Mouse (Mus musculus): ENCODE measurements around the gene Trmt13. TPM values are rescaled to one million over a fixed set of nuclear protein-coding genes. Genes with fewer than 3 reads are reported as not detected.

The Trmt13 gene
- polyA plus RNA-seq, 1 experiment from 2014 or later: 15.9 TPM

DNA sequence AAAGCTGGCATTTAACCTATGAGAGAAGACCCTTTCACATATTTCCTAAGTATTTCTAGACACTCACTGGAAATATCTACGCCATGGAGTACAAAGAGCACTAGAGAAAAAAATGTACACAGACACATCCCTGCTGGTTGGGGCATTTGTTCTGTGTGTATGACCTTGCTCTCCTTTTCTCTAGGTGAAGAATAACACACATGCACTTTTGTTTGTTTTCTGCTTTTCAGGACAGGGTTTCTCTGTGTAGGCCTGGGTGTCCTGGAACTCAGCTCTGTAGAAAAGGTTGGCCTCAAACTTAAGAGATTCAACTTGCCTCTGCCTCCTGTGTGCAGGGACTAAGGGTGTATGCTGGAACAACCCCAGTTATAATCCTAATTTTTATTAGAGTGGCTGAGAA is 32.0 kb upstream of the Trmt13 start:
- no peak for TF ChIP-seq CTCF (IDR thresholded peaks at IDR 0.05; ENCODE audit: low read depth)
- no peaks in the 10 kb centered on the region for H3K4me1 ChIP-seq (replicated peaks; ENCODE audit: insufficient read depth, low read length)
- no peak overlapping the region for H3K4me3 ChIP-seq (replicated peaks; ENCODE audit: low read depth, low read length)
- peaks cover 42% of the 10 kb centered on the region for H3K36me3 ChIP-seq (ENCODE audit: insufficient read depth, low read length)
- H3K27ac ChIP-seq: no peak overlapping the region
- H3K4me2 ChIP-seq (ENCODE audit: low read length): no peak overlapping the region
- H3K9me3 ChIP-seq (replicated peaks; ENCODE audit: low read length): no peaks in the 10 kb centered on the region
- 93% methylated on average over 1 of the region's 1 CpGs for WGBS
- ATAC-seq (replicated peaks; ENCODE audit: low FRiP score, low read depth): no peak
- no peak overlapping the region for H3K9ac ChIP-seq (ENCODE audit: low read depth, low read length)
- DNase-seq (ENCODE audit: low spot score): no peak
- no peaks in the 10 kb centered on the region for H3K27me3 ChIP-seq (ENCODE audit: insufficient read depth, low read length)

DNA sequence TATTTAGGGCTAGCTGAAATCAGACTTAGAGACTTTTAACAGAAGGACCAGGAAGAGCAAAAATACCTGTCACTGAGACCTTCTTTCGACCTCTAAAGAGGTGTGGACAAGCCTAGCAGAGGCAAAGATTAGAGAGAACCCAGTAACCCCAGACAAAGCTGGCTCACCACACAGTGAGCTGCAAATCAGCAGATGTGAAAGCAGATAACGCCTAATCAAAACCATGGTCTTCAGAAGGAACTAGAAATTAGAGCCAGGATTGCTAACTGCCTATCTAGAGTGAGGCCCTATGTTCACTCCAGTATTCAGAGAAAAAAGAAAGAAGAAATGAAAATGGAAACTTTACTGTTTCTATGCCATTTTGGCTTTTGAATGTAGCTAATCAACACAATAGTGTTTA is 28.0 kb upstream of the Trmt13 start:
- Histone ChIP-seq H3K4me2 (ENCODE audit: low read length) (no peak overlapping the region), H3K9ac (ENCODE audit: low read depth, low read length) (no peak overlapping the region), H3K27ac (no peak overlapping the region), H3K27me3 (ENCODE audit: insufficient read depth, low read length) (no peaks in the 10 kb centered on the region), H3K9me3 (replicated peaks; ENCODE audit: low read length) (no peaks in the 10 kb centered on the region), H3K36me3 (ENCODE audit: insufficient read depth, low read length) (peaks cover 60% of the 10 kb centered on the region), H3K4me1 (replicated peaks; ENCODE audit: insufficient read depth, low read length) (no peaks in the 10 kb centered on the region), H3K4me3 (replicated peaks; ENCODE audit: low read depth, low read length) (no peak overlapping the region)
- no peak for TF ChIP-seq CTCF (IDR thresholded peaks at IDR 0.05; ENCODE audit: low read depth)
- WGBS: 93% methylated on average over 2 of the region's 2 CpGs
- DNase-seq (ENCODE audit: low spot score) (no peak), ATAC-seq (replicated peaks; ENCODE audit: low FRiP score, low read depth) (no peak)

DNA sequence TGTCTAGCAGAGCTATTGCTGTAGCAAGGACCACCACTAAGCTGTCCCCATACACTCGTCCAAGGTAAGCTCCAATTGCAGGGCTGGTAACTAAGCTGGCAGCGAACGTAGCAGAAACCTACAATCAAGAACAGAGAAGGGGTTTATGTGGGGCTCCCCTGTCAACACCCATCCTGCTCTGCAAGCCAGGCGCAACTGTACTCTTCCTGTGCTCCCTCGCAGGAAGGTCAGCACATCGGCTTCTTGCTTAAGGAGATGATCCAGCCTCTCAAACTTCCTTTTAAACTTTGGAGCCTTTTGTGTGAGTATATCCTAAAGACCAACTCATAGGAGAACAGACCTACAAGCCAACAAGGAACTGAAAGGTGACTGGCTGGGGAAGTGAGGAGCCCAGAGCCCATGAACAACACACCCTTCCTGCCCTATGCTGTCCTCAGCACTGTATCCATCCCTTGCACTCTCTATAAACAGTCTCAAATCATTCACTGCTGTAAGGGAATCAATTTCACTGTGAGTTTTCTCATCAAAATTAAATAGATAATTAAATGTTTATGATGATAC is 27.5 kb upstream of the Trmt13 start:
- 86% methylated on average over 6 of the region's 6 CpGs for WGBS
- no peaks in the 10 kb centered on the region for H3K4me1 ChIP-seq (replicated peaks; ENCODE audit: insufficient read depth, low read length)
- H3K27ac ChIP-seq: no peak overlapping the region
- no peaks in the 10 kb centered on the region for H3K9me3 ChIP-seq (replicated peaks; ENCODE audit: low read length)
- H3K4me3 ChIP-seq (replicated peaks; ENCODE audit: low read depth, low read length): no peak overlapping the region
- no peak overlapping the region for H3K9ac ChIP-seq (ENCODE audit: low read depth, low read length)
- no peak for DNase-seq (ENCODE audit: low spot score)
- no peak for ATAC-seq (replicated peaks; ENCODE audit: low FRiP score, low read depth)
- TF ChIP-seq CTCF (IDR thresholded peaks at IDR 0.05; ENCODE audit: low read depth): no peak
- H3K36me3 ChIP-seq (ENCODE audit: insufficient read depth, low read length): peaks cover 64% of the 10 kb centered on the region
- no peak overlapping the region for H3K4me2 ChIP-seq (ENCODE audit: low read length)
- no peaks in the 10 kb centered on the region for H3K27me3 ChIP-seq (ENCODE audit: insufficient read depth, low read length)

DNA sequence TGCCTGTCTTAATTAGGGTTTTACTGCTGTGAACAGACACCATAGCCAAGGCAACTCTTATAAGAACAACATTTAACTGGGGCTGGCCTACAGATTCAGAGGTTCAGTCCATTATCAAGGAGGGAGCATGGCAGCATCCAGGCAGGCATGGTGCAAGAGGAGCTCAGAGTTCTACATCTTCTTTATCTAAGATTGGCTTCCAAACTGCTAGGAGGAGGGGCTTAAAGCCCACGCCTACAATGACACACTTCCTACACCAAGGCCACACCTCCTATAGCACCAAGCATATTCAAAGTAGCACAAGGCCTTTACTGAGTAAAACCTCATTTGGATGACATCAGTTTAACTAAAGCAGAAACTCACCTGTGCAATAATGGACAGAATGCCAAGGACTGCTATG is 25.6 kb upstream of the Trmt13 start:
- H3K4me3 ChIP-seq (replicated peaks; ENCODE audit: low read depth, low read length): no peak overlapping the region
- TF ChIP-seq CTCF (IDR thresholded peaks at IDR 0.05; ENCODE audit: low read depth): no peak
- no peak for DNase-seq (ENCODE audit: low spot score)
- H3K4me2 ChIP-seq (ENCODE audit: low read length): no peak overlapping the region
- H3K9ac ChIP-seq (ENCODE audit: low read depth, low read length): no peak overlapping the region
- ATAC-seq (replicated peaks; ENCODE audit: low FRiP score, low read depth): no peak
- H3K36me3 ChIP-seq (ENCODE audit: insufficient read depth, low read length): peaks cover 72% of the 10 kb centered on the region
- WGBS: 85% methylated on average over 1 of the region's 1 CpGs
- H3K27me3 ChIP-seq (ENCODE audit: insufficient read depth, low read length): no peaks in the 10 kb centered on the region
- no peaks in the 10 kb centered on the region for H3K4me1 ChIP-seq (replicated peaks; ENCODE audit: insufficient read depth, low read length)
- H3K9me3 ChIP-seq (replicated peaks; ENCODE audit: low read length): no peaks in the 10 kb centered on the region
- no peak overlapping the region for H3K27ac ChIP-seq

DNA sequence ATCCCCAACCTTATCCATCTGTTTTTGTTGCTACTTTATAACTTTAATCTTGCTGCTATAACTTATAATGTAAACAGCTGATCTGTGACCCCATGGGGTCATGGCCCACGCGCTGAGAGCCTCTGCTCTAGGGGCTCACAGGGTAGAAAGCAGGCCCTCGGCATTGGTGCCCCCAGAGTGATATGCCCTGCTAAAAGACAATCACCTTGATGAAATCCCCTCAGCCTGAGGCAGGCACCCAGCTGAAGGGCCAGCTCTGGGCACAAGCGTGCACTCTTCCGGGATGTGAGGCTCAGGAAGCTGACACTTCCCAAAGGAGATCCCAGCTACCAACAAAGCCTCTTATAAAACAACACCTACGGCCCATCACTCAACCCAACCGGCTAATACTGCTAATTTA is 24.2 kb upstream of the Trmt13 start:
- Histone ChIP-seq H3K27ac (no peak overlapping the region), H3K4me2 (ENCODE audit: low read length) (no peak overlapping the region), H3K4me3 (replicated peaks; ENCODE audit: low read depth, low read length) (no peak overlapping the region), H3K9ac (ENCODE audit: low read depth, low read length) (no peak overlapping the region), H3K9me3 (replicated peaks; ENCODE audit: low read length) (no peaks in the 10 kb centered on the region), H3K4me1 (replicated peaks; ENCODE audit: insufficient read depth, low read length) (no peaks in the 10 kb centered on the region), H3K27me3 (ENCODE audit: insufficient read depth, low read length) (no peaks in the 10 kb centered on the region), H3K36me3 (ENCODE audit: insufficient read depth, low read length) (peaks cover 70% of the 10 kb centered on the region)
- DNase-seq (ENCODE audit: low spot score) (no peak), ATAC-seq (replicated peaks; ENCODE audit: low FRiP score, low read depth) (no peak)
- no peak for TF ChIP-seq CTCF (IDR thresholded peaks at IDR 0.05; ENCODE audit: low read depth)
- 78% methylated on average over 7 of the region's 7 CpGs for WGBS

DNA sequence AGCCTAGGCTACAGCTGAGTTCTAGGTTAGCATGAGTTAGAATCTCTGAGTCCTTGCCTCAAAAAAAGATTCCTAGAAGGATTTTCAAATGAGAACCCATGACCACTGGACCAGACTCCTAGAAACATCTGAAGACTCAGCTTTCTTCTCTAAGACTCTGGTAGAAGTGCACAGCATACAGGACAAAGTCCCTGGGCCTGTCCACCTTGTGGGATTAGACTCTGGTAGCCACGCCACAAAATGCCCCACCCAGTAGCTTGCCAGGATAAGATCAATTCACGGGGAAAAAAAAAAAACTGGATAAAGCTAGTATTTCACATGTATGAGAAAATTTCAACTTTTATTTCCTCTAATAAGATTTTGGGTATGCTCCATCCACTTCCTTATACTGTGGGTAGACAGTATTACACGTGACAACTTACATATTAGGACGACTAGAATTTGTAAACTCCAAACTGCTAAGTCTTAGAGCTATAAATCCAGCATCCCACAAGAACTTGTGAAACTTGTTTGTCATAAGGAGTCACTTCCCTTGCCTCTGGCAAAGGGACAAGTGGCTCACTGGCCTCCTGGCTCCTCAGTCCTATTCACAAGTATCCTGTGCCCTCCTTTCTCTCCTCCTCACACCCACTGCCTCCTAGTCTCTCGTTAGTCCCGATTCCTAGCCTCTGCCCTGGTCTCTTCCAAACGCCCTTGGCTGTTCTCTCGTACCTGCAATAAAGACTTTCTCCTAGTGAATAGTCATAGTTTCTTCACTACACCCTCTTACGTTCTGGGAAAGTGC is 23.5 kb upstream of the Trmt13 start:
- Histone ChIP-seq H3K4me2 (ENCODE audit: low read length) (no peak overlapping the region), H3K36me3 (ENCODE audit: insufficient read depth, low read length) (peaks cover 65% of the 10 kb centered on the region), H3K4me3 (replicated peaks; ENCODE audit: low read depth, low read length) (no peak overlapping the region), H3K27me3 (ENCODE audit: insufficient read depth, low read length) (no peaks in the 10 kb centered on the region), H3K9ac (ENCODE audit: low read depth, low read length) (no peak overlapping the region), H3K9me3 (replicated peaks; ENCODE audit: low read length) (no peaks in the 10 kb centered on the region), H3K27ac (no peak overlapping the region), H3K4me1 (replicated peaks; ENCODE audit: insufficient read depth, low read length) (no peaks in the 10 kb centered on the region)
- TF ChIP-seq CTCF (IDR thresholded peaks at IDR 0.05; ENCODE audit: low read depth): no peak
- WGBS: 86% methylated on average over 9 of the region's 9 CpGs
- ATAC-seq (replicated peaks; ENCODE audit: low FRiP score, low read depth): no peak
- DNase-seq (ENCODE audit: low spot score): no peak

All from kidney, postnatal 0 days (tissue).